Mouse (Mus musculus) spleen, postnatal 10 days (tissue): ENCODE results near the gene 4932429P05Rik.

Experiments
- DNase-seq, 2 experiments: peaks; one replicate each; pipeline ENCODE4 v3.0.0; 2021 to 2022; ENCODE audit warnings: low spot score in 2 of 2

4932429P05Rik gene

DNA sequence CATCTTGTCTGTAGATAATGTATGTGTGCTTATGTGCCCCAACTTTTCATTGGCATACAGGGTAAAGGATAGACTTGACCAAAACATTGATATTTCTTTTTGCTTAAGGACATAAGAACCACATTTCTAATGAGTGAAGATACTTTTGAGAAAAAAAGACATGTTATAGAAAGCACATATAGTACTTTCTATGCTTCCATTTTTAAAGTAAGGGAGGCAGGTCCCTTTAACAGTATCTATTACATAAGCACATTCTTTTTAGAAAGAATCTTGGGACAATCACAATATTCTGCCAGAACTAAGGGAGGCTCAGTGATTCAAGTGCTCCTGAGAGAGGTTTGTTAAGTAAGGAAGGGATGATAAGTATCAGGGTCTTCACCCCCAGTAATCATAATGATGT lies at the start of gene 4932429P05Rik:
Gene 4932429P05Rik, plus strand, starts transcription at position 301 of the 400 bp plus-strand sequence.
- no peak for DNase-seq
